Mouse (Mus musculus) hindlimb bud, embryonic 11.5 days (tissue): ENCODE results near the gene Il11ra2.
"Not testable (repeated sequence)": the region's sequence is repeated elsewhere in the genome, so short reads cannot be mapped to it uniquely, and the experiment has no call there.

Experiments used
- DNase-seq: peaks from one replicate; pipeline ENCODE4 v3.0.0-alpha.2; 2012; ENCODE audit warnings: low read depth, low spot score; ENCODE audit errors: extremely low spot score

Gene Il11ra2

DNA sequence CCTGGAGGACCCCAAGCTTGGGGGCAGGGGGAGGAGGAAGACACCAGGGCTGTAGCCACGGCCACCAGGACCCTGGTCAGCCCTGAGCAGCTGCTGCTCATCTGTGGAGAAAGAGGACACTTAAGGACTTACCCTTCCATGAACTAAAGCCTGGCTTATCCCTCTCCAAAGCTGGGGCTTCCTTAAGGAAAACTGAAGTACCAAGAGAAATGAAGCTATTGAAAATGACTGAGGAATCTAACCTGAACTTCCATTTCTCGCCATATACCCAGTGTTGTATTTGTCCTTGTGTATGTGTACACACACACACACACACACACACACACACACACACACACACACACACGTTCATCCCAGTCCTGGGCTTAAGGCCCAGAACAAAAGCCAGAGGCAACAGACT lies at the start of gene Il11ra2:
Gene Il11ra2, minus strand, starts transcription at position 101 of the 400 bp plus-strand sequence.
- DNase-seq: not testable (repeated sequence)

DNA sequence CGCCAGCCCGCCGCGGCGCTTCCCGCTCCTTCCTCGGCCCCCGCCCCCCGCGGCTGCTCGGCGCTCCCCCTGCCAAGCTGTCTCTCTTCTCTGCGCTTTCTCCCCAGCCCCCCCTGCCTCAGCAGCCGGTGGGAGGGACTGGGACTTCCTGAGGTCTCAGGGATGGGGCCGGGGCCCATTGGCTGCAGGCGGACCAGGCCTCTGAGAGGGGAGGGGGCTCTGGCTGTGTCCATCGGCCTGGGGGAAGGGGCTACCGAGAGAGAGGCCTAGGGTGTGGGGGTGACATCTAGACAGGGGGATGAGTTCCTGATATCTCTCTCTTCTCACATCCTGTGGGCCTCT lies 20.5 kb upstream of the Il11ra2 start:
- DNase-seq: not testable (repeated sequence)

DNA sequence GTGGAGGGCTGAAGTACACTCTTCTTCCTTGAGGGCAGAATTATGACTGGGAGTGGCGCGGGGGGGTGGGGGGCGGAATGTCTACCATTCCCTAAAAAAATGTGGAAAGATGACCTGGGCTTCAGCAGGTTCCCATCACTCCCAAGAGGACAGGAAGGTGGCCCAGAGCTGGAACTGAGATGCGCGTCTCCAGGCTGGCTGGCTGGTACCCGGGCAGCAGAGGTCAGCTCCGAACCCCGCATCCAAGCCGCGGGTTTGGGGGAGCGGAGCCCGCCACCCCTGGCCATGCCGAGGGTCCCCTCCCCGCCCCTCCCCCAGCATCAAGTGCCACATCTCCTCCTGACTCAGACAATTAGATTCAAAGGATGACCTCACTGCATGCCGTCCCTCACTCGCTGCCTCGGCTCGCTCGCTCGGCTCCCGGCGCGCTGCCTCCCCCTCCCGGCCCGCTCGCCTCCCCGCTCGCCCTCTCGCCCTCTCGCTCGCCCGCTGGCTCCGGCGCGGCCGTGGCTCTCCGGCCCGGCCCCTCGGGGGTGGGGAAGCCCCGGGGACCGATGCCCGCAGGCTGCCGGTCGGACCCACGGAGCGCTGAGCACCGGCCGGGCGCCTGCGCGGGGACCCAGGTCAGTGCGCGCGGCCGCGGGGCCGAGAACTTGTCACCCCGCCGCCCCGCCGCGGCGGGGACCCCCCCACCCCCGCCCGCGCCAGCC lies 19.9 kb upstream of the Il11ra2 start:
- not testable (repeated sequence) for DNase-seq

GRCm38 (mm10) chr4:42680374-42681356 lies 19.0 kb upstream of the Il11ra2 start:
- DNase-seq: not testable (repeated sequence)

- DNase-seq: not testable (repeated sequence)
Observed at GRCm38 (mm10) chr4:42679365-42679764, 17.7 kb upstream of the Il11ra2 start.

DNA sequence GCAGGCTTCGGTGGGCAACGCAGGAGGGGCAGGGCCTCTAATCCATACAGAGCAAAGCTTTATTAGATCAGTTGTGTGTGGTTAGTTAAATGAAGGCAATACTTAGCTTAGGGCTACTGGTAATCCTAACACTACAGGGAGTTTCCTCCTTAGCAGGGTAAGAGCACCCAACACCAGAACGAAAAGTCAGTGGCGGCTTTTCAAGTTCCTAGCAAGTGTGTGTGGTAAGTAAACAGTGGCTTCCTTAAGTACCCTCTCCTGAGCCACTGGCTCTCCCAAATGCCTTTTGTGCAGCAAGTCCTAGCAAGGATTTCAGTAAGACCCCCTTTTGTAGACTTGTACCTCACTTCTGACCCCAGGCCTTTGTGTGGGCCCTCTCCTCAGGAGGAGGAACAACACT lies 13.7 kb upstream of the Il11ra2 start:
- not testable (repeated sequence) for DNase-seq

- DNase-seq: not testable (repeated sequence)
Observed at GRCm38 (mm10) chr4:42654951-42655350, 6.7 kb downstream of the Il11ra2 start, which contains the start of gene Ccl27b. Gene Ccl27b, plus strand, starts transcription at chr4:42655251.

DNA sequence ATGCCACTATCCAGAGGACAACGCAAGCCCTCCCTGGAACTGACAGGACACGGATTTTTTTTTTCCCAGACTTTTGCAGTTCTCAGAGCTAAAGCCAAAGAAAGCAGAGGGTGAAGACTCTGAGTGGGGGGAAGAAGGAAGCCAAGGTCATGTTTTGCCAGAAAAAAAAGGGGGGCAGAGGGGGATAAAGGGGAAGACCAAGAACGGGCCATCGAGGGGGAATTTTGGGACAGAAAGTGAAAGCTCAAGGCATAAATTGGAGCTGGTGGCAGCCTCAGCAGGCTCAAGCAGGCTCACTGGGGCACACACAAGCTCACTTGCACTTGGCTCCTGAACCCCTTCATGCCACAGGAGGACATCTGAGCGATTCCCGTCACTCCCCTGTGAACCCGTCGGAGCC lies 32.3 kb downstream of the Il11ra2 start, which contains the start of gene Gm2564:
Gene Gm2564, plus strand, starts transcription at position 301 of the 400 bp plus-strand sequence.
- not testable (repeated sequence) for DNase-seq

GRCm38 (mm10) chr4:42611895-42612294 lies 49.8 kb downstream of the Il11ra2 start, which contains the start of gene Gm10591:
Gene Gm10591, plus strand, starts transcription at chr4:42612195.
- not testable (repeated sequence) for DNase-seq
